Mouse (Mus musculus) regulatory T cell (primary cell): Measurements from ENCODE around the gene Srsf10.

Experiments
- in situ Hi-C: fragments of 300-600 bp; cut with MboI, MseI; formaldehyde crosslinking; loops from one replicate; pipeline ENCODE4 v1.15.1; 2025; ENCODE audit warnings: high pct_unique_total_duplicates

Gene Srsf10

DNA sequence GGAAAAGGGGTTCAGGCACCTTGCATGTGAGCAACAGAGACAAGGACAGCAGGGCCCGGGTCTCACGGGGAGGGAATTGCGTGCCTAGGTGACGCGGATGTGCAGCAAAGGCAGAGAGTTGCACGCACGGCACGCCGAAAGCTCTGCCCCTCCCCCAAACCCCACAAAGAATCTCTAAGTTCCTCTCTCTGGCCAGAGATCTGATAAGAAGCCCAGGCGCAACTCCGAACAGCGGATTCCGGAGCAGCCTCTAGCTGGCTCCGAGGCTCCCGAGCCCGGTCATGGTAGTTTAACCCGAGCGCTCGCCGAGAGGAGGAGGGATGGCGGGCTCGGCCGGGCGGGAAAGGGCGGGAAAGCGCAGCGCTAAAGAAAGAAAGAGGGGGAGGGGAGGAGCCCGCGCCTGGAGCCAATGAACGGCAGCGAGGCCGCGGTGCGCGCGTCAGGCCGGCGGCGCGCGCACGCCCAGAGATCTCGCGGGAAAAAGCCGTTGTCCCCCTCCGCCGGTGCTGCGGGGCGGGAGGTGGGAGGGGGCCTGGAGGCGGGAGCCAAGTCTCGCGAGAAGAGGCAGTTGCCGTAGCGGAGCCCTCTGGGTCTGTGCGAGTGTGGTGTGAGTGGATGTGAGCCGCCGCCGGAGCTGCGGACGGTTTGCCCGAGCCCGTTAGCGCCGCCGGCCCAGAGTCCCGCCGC lies at the start of gene Srsf10:
Srsf10 (plus strand) TSS at position 212 of the 687 bp plus-strand sequence.
- in situ Hi-C loops, result loop anchor here (10.0 kb wide), 1 partner anchor 441 kb away; no protein-coding TSS in a partner anchor

DNA sequence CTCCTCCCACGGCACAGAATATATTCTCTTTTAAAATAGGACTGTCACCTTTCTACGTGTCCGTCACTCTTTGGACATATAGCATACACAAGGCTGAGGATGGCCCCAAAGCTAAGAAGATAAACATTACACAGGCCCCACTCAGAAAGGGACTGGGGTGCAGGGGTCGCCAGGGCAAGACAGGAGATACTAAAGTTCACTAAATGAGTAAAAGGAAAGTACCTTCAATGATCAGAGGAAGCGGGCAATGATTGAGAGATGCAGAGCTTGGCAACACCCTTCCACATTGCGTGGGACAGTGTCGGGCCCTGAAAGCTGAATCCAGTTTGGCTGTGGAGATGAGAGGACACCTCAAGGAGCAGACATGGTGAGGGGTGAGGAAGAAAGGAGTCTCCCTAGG lies 40.7 kb upstream of the Srsf10 start:
- in situ Hi-C loops, result loop anchor here (5.0 kb wide), 1 partner anchor 112 kb away; no protein-coding TSS in a partner anchor

DNA sequence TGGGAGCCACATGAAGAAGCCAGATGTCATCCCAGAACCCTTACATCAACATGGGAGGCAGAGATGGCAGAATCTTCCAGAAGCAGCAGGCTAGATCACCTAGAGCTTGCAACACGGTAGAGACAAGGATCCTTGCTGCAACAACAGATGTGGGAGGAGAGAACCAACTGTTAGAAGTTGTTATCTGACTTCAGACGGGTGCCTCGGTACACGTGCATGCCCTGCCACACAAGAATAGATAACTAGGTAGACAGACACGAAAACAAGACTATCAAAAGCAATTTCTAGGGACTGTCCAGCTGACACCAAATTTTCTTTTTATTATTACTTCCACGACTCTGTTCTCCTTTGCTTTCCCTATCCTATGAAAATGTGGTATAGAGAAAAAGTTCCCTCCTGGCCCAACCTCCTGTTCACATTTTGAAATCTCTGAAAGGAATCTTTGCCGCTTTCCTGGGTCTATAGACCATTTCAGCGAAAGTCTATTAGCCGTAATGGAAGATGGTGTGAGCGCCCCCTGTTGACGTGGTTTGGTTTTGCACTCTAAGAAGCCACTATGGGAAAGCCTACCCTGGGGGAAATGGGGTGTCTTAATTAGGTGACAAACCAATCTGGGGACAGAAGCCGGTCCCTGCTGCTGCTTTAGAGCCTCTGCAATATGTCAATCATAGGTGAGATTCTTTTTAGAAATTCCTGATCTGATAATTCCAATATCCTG lies 38.5 kb upstream of the Srsf10 start:
- in situ Hi-C loops, result loop anchor here (5.0 kb wide), 1 partner anchor 110 kb away; no protein-coding TSS in a partner anchor

DNA sequence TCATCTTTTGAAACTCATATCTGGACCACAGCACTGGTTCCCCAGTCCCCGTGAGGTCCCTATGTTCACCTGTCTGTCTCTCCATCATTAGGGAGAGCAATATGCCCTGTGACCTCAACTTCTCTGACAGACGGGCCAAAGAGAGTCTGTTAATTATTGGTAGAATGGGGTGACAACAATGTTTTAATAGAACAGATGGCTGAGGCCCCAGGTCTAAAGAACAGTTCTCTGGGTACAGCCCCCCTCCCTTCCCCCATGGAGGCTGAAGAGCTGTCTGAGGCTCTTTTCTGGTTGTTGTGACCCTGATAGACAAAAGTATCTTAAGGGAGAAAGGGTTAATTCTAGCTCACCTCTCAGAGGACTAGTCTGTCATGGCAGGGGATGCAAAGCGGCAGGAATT lies 37.2 kb upstream of the Srsf10 start:
- in situ Hi-C loops, result loop anchor here (5.0 kb wide), 1 partner anchor 109 kb away; no protein-coding TSS in a partner anchor

DNA sequence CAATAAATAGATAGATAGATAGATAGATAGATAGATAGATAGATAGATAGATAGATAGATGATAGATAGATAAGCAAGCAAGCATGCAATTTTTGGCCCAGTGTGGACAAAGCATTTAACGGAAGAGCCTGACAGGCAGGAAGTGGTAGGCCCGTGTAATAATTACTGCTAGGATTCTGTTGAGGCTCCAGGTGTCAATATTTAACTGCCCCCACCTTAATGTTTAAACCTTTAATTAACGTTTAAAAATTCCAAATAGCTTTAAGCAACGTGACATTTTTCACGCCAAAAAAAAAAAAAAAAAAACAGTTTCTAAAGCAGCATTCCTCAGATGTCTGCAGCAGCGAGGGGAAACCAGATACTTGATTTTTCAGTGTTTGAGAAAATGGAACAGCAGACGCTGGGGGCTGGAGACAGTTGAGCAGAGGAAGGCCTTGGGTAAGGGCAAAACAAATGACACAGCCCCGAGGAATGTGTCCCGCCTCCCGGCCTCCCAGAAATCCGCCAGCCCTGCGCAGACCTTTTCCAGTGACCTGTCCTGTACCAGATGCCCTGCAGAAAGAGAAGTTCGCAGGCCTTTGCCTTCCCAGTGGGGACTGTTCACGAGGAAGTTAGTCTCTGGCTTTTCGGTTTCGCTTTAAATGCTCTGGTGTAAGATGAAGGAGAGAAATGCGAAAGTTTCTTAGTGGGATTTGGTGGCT lies 35.6 kb upstream of the Srsf10 start:
- in situ Hi-C loops, result loop anchor here (5.0 kb wide), 1 partner anchor 107 kb away; no protein-coding TSS in a partner anchor

DNA sequence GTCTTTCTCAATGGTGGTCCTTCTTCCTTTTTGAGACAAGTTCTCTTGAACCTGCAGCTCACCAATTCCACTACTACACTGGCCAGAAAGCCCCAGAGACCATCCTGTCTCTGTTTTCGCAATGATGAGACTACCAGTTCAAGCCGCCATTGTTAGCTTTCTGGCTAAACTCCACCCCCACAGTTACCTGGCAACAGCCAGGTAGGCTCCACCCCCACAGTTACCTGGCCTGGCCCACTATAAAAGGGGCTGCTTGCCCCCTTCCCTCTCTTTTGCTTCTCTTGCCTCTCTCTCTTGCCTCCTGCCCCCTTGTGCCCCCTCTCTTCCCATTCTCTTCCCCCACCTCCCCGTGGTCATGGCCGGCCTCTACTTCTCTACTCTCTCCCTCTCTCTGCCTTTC lies 33.8 kb upstream of the Srsf10 start:
- in situ Hi-C loops, result no loop called here

DNA sequence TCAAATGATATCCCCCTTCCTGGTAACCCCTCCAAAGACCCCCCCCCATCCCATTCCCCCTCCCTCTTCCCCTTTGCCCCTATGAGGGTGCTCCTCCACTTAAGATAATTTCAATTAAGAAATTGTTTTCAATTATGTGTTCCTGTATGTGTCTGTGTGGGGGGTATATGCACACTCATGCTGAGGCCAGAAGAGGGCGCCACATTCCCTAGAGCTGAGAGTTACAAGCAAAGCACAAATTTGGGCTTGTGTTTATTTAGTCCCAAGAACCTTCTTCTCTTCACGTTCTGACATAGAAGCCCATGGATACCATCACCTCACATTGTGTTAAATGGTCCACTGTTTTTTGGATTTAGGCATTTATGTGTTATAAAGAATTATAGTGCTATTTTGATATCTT lies 32.2 kb upstream of the Srsf10 start:
- in situ Hi-C loops, result no loop called here

DNA sequence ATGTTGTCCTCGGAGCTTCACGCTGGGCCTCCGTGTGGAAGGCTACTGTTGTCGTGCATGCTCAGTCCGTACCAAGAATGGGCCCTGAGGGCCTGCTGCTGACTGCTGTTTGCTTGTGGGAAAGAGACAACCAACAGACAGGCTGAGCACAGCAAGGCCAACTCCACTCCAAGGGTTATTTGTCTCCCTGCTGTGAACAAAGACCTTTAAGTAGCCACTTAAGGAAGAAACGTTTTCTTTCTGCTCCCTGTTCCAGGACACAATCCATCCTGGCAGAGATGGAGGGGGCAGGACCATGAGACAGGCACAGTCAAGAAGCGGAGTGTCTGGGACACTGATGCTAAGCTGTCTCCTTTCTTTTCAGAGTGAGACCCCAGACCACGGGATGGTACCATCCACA lies 31.3 kb upstream of the Srsf10 start:
- in situ Hi-C loops, result no loop called here

DNA sequence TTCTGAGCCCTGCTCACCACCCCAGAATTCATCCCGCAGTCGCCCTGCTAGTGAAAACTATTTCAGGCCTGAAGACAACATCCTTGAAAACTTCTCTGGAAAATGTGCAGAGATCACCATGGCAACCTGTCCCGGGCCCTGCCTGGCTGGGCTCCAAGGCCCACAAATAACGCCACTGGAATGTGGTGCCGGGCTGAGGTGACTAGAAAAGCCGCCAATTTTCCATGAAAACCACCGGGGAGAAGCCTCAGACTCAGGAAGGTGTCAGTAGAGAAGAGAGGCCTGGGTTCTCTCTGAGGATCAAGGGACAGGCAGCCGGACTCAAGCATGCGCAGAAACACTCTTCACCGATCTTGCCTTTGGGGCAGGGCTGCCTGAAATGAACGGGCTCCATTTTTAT lies 27.1 kb upstream of the Srsf10 start:
- in situ Hi-C loops, result no loop called here

DNA sequence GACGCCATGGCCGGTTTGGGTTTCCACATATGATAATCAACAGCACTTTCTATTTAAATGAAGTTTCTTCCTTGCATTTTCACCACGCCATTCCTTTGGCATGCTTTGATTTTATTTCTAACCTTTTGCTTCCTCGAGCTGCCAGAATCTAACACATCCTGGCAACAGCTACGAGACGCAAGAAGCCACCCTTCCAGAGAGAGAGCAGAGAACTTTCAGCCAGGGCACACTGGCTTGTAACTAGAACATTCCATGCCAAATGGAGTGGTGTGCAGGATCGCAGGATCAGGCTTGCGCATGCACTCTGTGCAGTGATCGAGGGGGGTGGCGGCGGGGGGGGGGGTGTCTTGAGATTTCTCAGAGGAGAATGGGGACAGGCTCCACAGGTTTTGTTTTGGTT lies 23.5 kb upstream of the Srsf10 start:
- in situ Hi-C loops, result loop anchor here (10.0 kb wide), 1 partner anchor 613 kb away; no protein-coding TSS in a partner anchor

DNA sequence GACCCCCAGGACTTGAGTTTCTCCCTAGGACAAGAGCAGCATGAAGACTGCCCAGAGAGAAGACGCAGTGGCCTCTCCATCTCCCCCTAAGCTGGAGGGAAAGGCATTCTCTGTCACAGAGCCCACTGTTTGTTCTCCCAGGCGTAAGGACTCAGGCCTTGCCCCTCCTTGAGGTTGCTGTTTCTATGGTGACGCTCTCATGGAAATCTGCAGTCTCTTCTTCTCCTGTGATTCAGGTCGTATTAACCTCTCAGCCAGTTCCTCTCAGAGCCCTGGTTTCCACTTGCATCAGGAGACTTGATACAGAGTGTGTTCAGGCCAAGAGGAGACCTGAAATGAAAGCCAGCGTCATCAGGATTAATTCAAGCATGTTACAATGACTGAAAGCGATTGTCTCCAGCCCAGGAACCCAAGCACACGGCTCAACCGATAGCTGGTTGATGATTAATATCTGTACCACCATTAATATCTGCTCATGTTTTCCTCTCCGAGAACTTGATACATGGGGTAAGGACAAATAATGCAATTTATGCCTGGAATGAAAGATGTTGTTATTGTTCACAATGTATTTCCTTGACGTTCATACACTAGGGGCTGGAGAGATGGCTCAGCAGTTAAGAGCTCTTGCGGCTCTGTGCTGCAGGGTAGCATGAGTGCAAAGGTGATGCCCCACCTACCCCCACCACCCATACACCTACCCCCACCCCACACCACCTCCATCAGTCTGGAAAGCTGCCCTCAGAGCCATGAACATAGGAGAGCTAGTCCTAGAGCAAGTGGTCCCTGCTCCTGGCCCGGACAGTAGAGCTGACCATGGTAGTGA lies 22.0 kb upstream of the Srsf10 start:
- in situ Hi-C loops, result loop anchor here (10.0 kb wide), 1 partner anchor 611 kb away; no protein-coding TSS in a partner anchor

DNA sequence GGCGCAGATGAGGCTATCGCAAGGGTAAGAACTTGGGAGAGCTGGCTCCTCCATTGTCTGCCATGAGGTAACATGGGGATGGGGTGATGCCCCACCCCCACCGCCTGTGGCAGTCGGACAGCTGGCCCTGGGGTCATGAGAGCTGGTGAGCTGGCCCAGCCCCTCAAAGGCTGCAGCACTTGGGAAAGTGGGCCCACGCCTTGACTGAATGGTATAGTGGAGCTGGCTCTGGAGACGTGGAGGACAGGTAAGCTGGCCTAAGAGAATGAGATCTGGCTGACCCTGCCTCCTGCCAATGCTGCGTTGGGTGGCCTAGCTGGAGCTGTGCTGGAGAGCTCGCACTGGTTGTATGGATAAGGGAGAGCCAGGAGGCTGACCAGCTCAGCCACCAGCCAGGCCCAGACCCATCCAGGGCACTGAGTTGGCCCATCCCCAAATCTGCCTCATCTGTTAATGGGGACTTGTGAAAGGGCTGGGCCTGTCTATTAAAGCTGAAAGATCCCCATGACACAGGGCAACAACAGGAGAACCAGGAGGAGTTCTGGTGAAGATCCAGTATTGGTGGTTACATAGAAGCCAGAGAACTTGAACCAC lies 21.3 kb upstream of the Srsf10 start:
- in situ Hi-C loops, result loop anchor here (10.0 kb wide), 1 partner anchor 611 kb away; no protein-coding TSS in a partner anchor

DNA sequence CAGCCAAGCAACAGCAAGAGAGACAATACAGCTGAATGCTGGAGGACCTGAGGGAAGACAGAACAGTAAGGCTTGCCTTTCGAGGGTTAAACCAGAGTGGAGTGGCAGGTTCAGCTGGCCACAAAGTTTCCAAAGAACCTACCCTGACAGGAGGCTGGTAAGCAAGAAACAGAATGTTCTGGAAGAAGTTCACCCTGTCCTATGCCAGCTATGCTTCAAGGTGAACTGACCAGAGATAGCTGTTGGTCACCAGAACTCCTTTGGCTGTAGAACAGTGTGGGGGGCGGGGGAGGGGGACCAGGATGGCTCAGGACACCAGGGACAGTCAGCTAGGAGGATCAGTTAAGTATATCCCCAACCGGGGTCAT lies 16.6 kb upstream of the Srsf10 start:
- in situ Hi-C loops, result loop anchor here (10.0 kb wide), 1 partner anchor 606 kb away; no protein-coding TSS in a partner anchor

DNA sequence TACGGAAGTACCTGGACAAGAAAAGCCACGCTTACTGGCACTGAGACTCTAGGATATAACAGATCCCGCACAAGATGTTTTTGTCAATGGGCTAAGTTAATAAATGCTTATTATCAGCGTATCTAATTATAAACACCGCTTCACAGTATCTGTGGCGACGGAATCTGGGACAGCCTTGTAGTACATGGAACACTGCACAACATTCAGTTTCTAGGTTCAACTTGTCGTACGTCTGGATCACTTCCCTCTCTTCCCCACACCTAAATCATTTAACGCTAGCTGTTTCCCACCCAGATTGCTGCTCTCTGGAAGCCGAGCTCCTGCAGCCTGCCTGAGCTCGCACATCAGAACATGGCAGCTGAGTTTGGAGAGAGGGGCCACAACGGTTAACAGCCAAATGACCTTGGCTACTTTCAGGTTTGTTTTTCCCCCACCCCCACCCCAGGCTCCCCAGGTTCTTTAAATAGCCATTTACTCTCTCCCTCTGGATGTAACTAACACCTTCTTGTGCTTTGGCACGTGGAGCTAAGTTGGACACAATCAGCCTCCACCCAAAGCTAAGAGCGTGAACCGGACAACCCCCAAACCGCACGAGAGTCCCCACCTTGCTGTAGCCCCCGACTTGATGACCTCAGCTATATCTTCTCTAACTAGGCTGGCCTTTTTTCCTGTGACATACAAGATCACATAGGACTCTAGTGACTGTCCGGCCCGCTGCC lies 16.1 kb upstream of the Srsf10 start:
- in situ Hi-C loops, result loop anchor here (5.0 to 10.0 kb wide), 2 partner anchors 98 to 605 kb away; no protein-coding TSS in a partner anchor

DNA sequence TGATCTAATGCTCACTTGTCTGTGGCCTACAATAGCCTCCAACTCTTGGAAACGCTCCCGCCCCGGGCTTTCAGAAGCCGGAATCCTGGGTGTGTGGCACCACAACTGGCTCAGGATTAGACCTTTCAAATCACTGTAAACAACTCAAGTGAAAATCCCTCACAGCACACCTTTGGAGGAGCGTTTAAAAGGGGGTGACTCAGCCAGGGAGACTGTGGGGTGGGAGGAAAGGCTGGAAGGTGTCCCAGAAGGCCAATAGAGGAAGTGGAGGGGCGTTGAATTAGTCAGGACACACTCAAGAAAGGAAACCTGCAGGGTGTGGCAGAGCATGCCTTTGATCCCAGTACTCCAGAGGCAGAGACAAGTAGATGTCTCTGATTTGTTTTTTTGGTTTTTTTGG lies 11.1 kb upstream of the Srsf10 start:
- in situ Hi-C loops, result loop anchor here (5.0 kb wide), 1 partner anchor 93 kb away; no protein-coding TSS in a partner anchor

DNA sequence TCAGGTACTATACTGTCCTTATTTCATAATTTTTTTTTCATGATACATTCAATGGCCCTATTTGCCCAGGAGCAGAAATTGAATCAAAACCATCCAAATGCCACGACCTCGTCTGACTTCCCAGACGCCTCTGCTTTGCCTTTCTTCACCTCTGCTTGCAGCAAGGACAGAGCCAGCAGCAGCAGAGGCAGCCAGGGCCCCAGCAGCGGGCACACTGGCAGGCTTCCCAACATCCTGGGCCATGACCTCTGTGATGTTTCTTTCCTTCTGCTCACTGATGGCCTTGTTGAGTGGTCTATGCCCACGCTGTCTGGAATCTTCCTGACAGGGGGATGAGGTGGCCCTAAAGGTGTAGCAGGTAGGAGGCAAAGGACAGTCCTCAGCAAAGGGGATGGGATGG lies 8.0 kb upstream of the Srsf10 start:
- in situ Hi-C loops, result no loop called here

DNA sequence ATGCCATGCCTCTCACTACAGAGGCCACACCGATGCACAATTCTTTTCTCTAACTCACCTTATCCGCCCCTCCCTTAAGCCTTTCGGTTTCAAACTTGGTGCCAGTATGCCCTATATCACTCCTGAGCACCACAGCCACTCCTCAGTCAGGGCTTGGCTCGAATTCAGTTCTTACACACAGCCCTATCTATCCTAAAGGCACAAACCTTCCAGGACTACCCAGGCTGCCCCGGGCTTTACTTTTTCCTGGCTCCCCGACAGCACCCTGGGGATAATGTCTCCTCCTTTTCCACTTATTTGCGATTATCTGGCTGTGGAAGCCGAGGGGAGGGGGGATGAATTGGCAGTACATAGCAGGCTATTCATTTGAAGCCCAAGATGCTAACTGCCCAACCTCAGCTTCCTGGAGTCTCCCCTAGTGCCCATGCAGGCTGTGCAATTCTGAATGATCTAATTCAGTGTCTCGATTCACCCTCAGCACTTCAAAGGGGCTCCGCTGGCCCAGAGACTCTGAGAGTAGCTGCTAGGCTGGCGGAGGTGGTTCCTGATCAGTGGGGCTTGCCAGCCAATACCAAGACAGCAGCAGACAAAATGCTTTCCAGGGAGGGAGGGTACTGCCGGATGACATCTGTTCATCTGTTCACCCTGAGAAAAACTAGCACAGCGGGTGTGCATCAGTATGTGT lies 5.0 kb upstream of the Srsf10 start:
- in situ Hi-C loops, result loop anchor here (10.0 kb wide), 1 partner anchor 436 kb away; no protein-coding TSS in a partner anchor

DNA sequence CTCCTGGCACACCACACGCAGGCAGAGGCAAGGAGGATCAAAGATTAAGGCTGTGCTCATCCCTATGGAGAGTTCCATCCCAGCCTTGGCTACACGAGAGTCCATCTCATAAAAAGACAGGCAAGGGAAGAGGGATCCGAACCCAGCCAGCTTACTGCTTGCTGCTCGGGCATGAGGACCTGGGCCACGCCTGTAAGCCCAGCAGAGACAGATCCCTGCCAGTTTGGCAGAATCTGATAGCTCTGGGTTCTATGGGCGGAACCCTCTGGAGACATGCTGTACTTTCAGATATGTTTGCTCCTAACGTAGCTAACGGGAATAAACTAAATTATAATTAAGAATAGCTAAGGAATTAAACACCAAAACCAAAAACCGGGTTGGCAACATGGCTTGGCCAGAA lies 3.6 kb upstream of the Srsf10 start:
- in situ Hi-C loops, result loop anchor here (10.0 kb wide), 1 partner anchor 437 kb away; no protein-coding TSS in a partner anchor

DNA sequence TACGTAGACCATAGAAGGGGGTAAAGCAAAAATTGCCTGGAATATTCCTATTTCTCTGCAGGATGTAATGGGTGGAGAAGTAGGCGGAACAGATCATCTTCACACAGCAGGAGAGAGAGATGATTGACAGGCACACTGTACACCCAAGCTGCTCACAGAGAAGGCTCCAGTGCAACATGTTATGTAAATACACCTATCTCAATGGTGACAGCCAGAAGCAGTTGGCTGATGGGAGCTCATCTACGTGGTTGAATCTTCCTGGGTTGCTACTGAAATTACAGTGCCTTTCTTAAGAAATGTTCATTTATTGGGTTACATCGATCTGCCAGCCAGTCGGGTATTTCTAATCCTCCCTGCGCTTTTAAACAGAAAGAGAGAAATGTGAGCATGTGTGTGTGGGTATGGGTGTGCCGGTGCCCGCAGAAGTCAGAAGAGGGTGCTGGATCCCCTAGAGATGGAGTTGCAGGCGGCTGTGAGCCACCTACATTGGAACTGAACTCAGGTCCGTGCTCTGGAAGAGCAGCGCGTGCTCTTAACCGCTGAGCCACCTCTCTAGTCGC lies 1.5 kb upstream of the Srsf10 start:
- in situ Hi-C loops, result loop anchor here (10.0 kb wide), 1 partner anchor 439 kb away; no protein-coding TSS in a partner anchor
